Mouse (Mus musculus) left cerebral cortex, postnatal 4 days (tissue): Measurements from ENCODE around the gene Il12rb1. TPM values are rescaled to one million over a fixed set of nuclear protein-coding genes. Genes with fewer than 3 reads are reported as not detected.
"Not testable (repeated sequence)": the region's sequence is repeated elsewhere in the genome, so short reads cannot be mapped to it uniquely, and the experiment has no call there.

Experiments used
- DNase-seq: peaks from one replicate; pipeline ENCODE4 v3.0.0-alpha.2; 2022
- intact Hi-C: fragments of 180-260 bp; cut with DNase I; formaldehyde crosslinking; loops from one replicate; pipeline ENCODE4 v1.15.1; 2025
- total RNA-seq, 2 experiments: library from RNA; stranded (reverse); gene quantifications; 2 replicates each; pipeline ENCODE4 v1.2.3; 2021

The Il12rb1 gene
- total RNA-seq, 2 experiments from 2014 or later, result 0.20 to 0.22 TPM

- DNase-seq, intact Hi-C loops: not testable (repeated sequence)
Observed at GRCm38 (mm10) chr8:70822594-70822993, 14.3 kb downstream of the Il12rb1 start.

GRCm38 (mm10) chr8:70823802-70824201 lies 15.6 kb downstream of the Il12rb1 start:
- DNase-seq, result no peak
- intact Hi-C loops, result no loop called here

DNA sequence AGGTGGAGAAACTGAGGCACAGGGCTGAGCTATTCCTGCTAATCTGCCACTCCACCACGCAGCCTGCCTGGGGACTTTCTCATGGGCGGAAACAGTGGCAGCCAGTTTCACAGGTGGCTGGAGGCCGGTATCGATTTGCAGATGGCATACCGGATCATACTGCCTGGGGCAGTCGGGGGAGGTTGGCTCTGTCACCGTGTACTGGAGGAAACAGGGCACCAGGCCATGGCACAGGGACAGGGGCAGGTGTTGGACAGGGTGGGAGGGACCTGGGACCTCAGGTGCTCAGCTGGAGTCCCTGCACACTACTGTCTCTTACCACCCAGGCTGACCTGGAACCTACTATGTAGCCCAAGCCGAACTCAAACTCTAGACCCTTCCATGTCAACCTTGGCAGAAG lies 17.6 kb downstream of the Il12rb1 start:
- intact Hi-C loops, result no loop called here
- DNase-seq, result no peak

DNA sequence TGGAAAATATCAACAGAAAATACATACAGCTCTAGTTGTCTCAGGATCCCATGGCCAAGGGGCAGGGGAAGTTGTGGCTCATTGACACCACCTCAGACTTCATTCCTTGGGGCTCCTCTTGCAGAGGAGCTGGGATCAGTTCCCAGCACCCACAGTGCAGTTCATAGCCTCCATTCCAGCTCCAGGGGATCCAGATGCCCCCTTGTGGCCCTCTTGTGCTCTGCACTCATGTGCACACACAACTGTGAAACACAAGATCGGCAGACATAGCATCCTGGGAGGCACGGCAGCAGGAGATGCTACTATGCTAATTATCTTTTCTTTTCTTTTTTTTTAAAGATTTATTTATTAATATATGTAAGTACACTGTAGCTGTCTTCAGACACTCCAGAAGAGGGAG lies 18.8 kb downstream of the Il12rb1 start:
- no peak for DNase-seq
- intact Hi-C loops, result no loop called here

DNA sequence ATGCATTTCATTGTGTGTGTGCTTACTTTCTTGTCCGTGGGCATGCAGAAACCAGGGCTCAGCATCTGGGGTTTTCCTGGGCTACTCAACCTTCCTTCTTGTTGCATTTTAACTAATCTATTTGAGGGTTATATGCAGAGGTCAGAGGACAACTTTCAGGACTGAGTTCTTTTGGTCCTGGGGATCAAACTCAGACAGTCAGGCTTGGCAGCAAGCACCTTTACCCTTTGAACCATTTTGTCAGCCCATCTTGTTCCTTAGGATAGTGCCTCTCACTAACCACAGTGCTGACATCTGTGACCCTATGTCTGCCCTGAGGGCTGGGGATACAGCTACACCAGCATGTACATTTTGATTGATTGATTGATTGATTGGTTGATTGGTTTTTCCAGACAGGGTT lies 19.5 kb downstream of the Il12rb1 start:
- no peak for DNase-seq
- intact Hi-C loops, result no loop called here

DNA sequence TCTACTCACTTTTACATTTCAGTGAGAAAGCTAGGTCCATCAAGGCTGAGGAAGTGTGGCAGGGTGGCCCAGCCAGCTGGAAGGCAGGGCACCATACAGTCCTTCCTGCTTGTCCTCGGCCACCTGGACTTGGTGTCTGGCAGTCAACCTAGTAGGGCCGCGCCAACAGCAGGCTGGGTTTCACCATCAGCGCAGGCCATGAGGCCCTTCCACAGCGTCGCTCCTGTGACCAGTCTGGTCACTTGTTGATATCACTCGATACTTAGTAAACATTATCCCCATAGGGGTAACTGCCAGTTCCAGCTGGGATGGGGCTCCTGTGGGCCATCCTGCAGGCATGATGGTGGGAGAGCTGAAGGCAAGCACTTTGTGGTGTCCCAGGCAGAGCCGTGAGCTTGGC lies 23.3 kb downstream of the Il12rb1 start:
- no peak for DNase-seq
- intact Hi-C loops, result no loop called here

DNA sequence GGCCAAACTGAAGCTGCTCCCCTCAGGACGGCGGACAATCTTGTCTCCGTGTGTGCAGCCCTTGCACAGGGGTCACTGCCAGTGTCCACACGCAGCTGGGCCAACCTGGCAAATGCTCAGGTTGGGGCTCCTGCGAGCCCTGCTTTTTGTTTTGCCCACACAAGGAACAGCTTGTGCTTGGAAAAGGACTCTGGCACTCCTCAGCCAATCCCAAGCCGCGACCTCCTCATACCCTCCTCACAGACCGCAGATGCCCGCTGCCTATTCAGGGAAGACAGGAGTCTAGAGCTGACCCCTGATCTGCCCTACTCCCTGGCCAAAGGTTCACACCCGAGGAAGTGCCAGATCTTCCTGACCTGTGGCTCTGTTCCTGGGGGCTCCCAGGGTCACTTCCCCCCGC lies 24.1 kb downstream of the Il12rb1 start:
- no peak for DNase-seq
- intact Hi-C loops, result no loop called here

GRCm38 (mm10) chr8:70833018-70833482 lies 24.8 kb downstream of the Il12rb1 start:
- intact Hi-C loops, result no loop called here
- DNase-seq, result no peak

DNA sequence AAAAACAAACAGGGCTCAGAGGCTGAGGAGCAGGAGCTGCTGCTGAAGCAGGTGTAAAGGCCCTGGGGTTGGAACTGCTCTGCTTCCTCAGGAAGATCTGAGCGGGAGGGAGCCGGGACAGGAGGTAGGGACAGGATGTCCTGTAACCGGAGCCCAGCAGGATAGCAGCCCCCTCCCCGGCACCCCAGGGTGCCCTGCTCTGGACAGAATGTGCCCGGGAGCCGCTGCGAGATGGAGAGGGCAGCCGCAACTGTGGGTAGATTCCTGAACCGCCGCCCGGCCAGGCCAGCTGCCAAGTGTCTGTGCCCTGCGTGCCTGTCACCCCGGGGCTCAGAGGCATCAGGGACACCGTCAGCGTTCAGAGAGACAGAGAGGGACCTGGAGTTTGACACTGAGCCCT lies 25.3 kb downstream of the Il12rb1 start:
- DNase-seq, result peak; percentile 43
- intact Hi-C loops, result no loop called here

DNA sequence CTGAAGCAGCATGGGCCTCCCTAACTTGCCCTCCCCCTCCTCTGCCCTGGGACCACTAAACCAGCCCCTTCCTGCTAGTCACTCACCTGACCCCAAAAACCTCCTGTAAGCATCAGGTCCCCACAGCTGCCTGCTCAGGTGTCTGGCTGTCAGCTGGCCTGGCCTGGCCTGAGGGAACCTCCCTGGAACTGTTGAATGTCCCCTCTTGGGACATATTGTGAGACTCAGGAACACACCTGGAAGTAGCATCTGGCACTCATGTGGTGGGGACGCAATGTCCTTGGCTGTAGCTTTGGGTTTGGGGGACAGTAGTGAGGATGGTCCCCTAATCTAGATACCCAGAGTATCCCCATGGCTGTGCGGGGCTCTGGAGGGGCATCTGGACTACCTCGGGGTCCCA lies 25.8 kb downstream of the Il12rb1 start:
- intact Hi-C loops, result no loop called here
- no peak for DNase-seq

DNA sequence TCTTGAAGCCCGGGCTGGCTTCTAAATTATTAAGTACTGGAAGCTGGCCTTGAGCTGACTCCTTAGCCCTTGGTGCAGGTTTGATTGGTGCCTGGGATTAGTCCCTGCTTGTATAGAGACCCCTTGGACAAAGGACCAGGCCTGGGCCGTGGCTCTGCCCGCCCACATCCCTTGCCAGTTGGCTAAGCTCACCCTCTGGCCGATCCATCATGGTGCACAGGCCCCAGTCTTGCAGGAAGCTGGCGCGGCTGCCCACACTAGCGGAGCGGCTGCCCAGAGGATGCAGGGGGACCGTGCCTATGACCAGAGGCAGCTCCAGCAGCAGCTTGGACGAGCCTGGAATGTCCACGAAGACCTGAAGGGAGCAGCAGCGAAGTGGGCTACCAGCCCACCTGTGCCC lies 28.4 kb downstream of the Il12rb1 start:
- intact Hi-C loops, result no loop called here
- DNase-seq, result no peak

- intact Hi-C loops, result no loop called here
Observed at GRCm38 (mm10) chr8:70838654-70839407, 30.6 kb downstream of the Il12rb1 start.

DNA sequence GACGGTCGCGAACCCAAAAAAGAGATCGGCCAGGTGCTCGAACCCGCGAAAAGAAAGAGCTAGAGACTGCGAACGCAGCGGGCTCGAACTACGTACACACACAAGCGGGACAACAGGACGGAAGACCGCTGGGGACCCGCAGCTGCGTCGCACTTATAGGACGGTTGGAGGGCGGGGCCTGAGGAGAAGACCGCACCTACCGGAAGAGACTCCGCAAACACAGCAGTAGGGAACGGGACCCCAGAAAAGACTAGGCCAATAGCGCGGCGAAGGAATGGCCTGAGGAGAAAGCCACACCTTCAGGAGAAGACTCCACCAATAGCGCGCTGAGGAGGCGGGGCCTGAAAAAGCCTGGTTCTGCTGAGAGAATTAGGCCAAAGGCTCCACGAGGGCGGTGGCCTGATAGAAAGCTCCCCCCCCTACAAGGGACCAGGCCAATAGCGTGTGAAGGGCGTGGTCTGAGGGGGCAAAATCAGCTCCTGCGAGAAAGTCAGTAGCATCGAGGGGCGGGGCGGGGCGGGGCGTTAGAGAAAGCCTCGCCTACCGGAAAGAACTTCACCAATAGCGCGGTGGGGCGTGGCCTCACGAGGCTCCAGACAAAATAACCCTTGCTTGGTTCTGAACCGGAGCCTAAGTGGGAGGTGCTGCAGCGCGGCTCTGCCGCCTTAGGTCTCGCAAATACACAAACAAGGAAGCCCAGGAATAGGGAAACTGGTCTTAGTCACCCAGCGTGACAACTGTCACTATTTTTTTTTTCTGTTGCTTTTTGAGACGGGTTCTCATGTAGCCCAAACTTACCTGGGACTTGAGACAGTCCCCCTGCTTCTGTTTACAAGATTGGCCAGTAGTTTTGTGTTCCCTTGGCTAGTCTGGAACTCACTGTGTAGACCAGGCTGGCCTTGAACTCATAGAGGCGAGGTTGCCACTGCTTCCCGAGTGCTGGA lies 31.4 kb downstream of the Il12rb1 start, which contains the start of gene Arrdc2:
TSS of gene Arrdc2 (minus strand) at position 313 of the 944 bp plus-strand sequence.
- DNase-seq, result peak; percentile 100
- intact Hi-C loops, result loop anchor here (5.0 kb wide), 1 partner anchor 117 kb away; the partner anchor contains the start of gene Pde4c

More at GRCm38 (mm10) chr8:70838654-70839407, 30.6 kb downstream of the Il12rb1 start:
- DNase-seq, result no peak

GRCm38 (mm10) chr8:70840590-70840989 lies 32.3 kb downstream of the Il12rb1 start:
- intact Hi-C loops, result loop anchor here (5.0 kb wide), 1 partner anchor 118 kb away; the partner anchor contains the start of gene Pde4c
- no peak for DNase-seq

GRCm38 (mm10) chr8:70841147-70842072 lies 33.2 kb downstream of the Il12rb1 start:
- DNase-seq, result peak; percentile 87
- intact Hi-C loops, result loop anchor here (5.0 kb wide), 1 partner anchor 119 kb away; the partner anchor contains the start of gene Pde4c

GRCm38 (mm10) chr8:70842484-70842883 lies 34.2 kb downstream of the Il12rb1 start:
- intact Hi-C loops, result loop anchor here (5.0 kb wide), 1 partner anchor 120 kb away; the partner anchor contains the start of gene Pde4c

GRCm38 (mm10) chr8:70843214-70843773 lies 35.0 kb downstream of the Il12rb1 start:
- no peak for DNase-seq
- intact Hi-C loops, result loop anchor here (5.0 kb wide), 1 partner anchor 121 kb away; the partner anchor contains the start of gene Pde4c

More at GRCm38 (mm10) chr8:70842484-70842883, 34.2 kb downstream of the Il12rb1 start:
- DNase-seq, result no peak

DNA sequence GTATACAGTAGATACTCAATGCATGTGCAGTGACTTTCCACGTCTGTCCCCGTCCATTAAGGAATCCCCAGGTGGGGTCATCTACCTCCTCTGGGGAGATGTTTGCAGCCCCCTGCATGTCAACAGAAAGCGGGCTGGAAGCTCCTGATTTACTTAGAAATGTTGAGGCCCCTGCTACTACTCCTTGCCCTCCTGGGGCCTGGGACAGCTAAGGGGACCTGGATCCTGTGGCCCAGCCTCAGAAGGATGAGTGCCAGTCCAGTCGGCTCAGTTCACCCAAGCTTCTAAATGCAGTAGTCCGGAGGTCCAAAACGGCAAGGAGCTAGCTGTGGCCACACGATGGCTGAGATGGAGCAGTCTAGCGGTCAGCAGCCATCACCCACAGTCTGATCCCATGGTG lies 35.7 kb downstream of the Il12rb1 start:
- intact Hi-C loops, result loop anchor here (5.0 kb wide), 1 partner anchor 122 kb away; the partner anchor contains the start of gene Pde4c
- no peak for DNase-seq

DNA sequence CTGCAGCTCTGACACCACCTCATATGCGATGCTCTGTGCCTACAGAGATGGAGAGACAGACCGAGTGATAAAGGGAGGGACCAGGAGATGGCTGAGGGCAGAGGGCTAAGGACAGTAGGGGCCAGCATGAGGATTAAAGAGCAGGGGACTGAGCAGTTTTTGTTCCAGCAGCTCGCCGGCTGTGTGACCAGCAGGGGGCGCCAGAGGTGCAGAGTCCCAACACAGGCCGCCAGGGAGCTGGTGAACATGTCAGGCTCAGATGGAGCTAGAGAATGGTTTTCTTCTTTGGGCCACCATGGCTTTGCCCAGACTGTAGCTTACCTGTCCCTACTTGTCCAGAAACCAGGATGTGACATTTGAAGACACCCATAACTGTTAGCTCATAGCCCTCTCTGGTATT lies 36.3 kb downstream of the Il12rb1 start:
- intact Hi-C loops, result loop anchor here (5.0 kb wide), 1 partner anchor 122 kb away; the partner anchor contains the start of gene Pde4c
- peak; percentile 93 for DNase-seq
